Mouse (Mus musculus) neural tube, embryonic 11.5 days (tissue): Measurements from ENCODE around the gene Bag2. TPM values are rescaled to one million over a fixed set of nuclear protein-coding genes. Genes with fewer than 3 reads are reported as not detected.
A peak's percentile ranks its signal among the peaks of the same experiment; 100 is the strongest.
"Not testable (repeated sequence)": the region's sequence is repeated elsewhere in the genome, so short reads cannot be mapped to it uniquely, and the experiment has no call there.

Experiments
- ATAC-seq: fragments of 200-750 bp; cut with Nextera tagmentation; 2 replicates; pipeline ENCODE4 v1.8.0; 2017; ENCODE audit warnings: moderate number of reproducible peaks, mild to moderate bottlenecking, moderate TSS enrichment, moderate library complexity; ENCODE audit not compliant: insufficient read depth, low FRiP score, low TSS enrichment
- DNase-seq: peaks from one replicate; pipeline ENCODE4 v3.0.0-alpha.2; 2015; ENCODE audit warnings: low spot score
- H3K27ac ChIP-seq: fragments of 300-500 bp; sonication (generic); 2 replicates; pipeline ENCODE4 v1.5.1; 2014; ENCODE audit warnings: low read depth, mild to moderate bottlenecking, low read length
- H3K27me3 ChIP-seq: fragments of 300-500 bp; sonication (generic); 2 replicates; pipeline ENCODE4 v1.6.1; 2014; ENCODE audit warnings: mild to moderate bottlenecking, low read length, mixed read lengths; ENCODE audit not compliant: control insufficient read depth, insufficient read depth
- H3K36me3 ChIP-seq: fragments of 300-500 bp; sonication (generic); 2 replicates; pipeline ENCODE4 v1.6.1; 2014; ENCODE audit warnings: mild to moderate bottlenecking, low read length, moderate library complexity, mixed read lengths; ENCODE audit not compliant: control insufficient read depth, insufficient read depth
- H3K4me1 ChIP-seq: fragments of 300-500 bp; sonication (generic); 2 replicates; pipeline ENCODE4 v1.6.1; 2014; ENCODE audit warnings: low read length, mixed read lengths; ENCODE audit not compliant: control insufficient read depth, insufficient read depth
- H3K4me2 ChIP-seq: fragments of 300-500 bp; sonication (generic); 2 replicates; pipeline ENCODE4 v1.6.1; 2014; ENCODE audit warnings: low read depth, mild to moderate bottlenecking, moderate library complexity
- H3K4me3 ChIP-seq: fragments of 300-500 bp; sonication (generic); 2 replicates; pipeline ENCODE4 v1.5.1; 2014; ENCODE audit warnings: low read depth, low read length
- H3K9ac ChIP-seq: fragments of 300-500 bp; sonication (generic); 2 replicates; pipeline ENCODE4 v1.6.1; 2014; ENCODE audit warnings: mild to moderate bottlenecking, low read length
- H3K9me3 ChIP-seq: fragments of 300-500 bp; sonication (generic); 2 replicates; pipeline ENCODE4 v1.6.1; 2016; ENCODE audit warnings: low read length; ENCODE audit not compliant: control insufficient read depth
- WGBS: fragments of 180-500 bp; shearing (Covaris S2); extraction: QIAGEN DNeasy Blood & Tissue Kit; methylation state at CpG from one replicate; pipeline ENCODE4 v1.1.7; 2014; 5-methylcytosine and 5-hydroxymethylcytosine counted together
- polyA plus RNA-seq: library from polyadenylated mRNA; unstranded; fragments of >200 nt; fragmentation: Nextera tagmentation; extraction: Ambion mirVana; gene quantifications from 2 replicates; pipeline ENCODE4 v1.2.1, GENCODE M21; 2014

The Bag2 gene
- polyA plus RNA-seq, 1 experiment from 2014 or later = 29.5 TPM

GRCm38 (mm10) chr1:33755799-33756198 lies 1.8 kb downstream of the Bag2 start:
- H3K27me3 ChIP-seq = no peaks in the 10 kb centered on the region
- H3K4me2 ChIP-seq = 0 out of 2 replicates have a peak overlapping the region, but pooled peaks have one; percentile 98
- H3K36me3 ChIP-seq = 0 out of 2 replicates have a peak, but pooled peaks cover under 1% of the 10 kb centered on the region
- H3K9ac ChIP-seq = no peak overlapping the region
- H3K27ac ChIP-seq = no peak overlapping the region
- WGBS = 89% methylated on average over 7 of the region's 7 CpGs
- DNase-seq = no peak
- no peaks in the 10 kb centered on the region for H3K9me3 ChIP-seq
- ATAC-seq = no peak
- peaks cover 4% of the 10 kb centered on the region; the same call in 1 of the 2 replicates for H3K4me1 ChIP-seq
- no peak overlapping the region for H3K4me3 ChIP-seq

GRCm38 (mm10) chr1:33754965-33755735 lies 2.4 kb downstream of the Bag2 start:
- Histone ChIP-seq H3K4me2 (no peak overlapping the region), H3K9ac (no peak overlapping the region), H3K36me3 (no peaks in the 10 kb centered on the region), H3K9me3 (no peaks in the 10 kb centered on the region), H3K4me3 (no peak overlapping the region), H3K27ac (no peak overlapping the region), H3K4me1 (peaks cover 4% of the 10 kb centered on the region; the same call in 1 of the 2 replicates), H3K27me3 (no peaks in the 10 kb centered on the region)
- ATAC-seq (no peak), DNase-seq (no peak)
- WGBS = 93% methylated on average over 21 of the region's 21 CpGs

GRCm38 (mm10) chr1:33754089-33754488 lies 3.5 kb downstream of the Bag2 start:
- 95% methylated on average over 17 of the region's 17 CpGs for WGBS

GRCm38 (mm10) chr1:33751283-33751682 lies 6.3 kb downstream of the Bag2 start:
- H3K27ac ChIP-seq = no peak overlapping the region
- H3K4me2 ChIP-seq = no peak overlapping the region
- DNase-seq = no peak
- no peak overlapping the region for H3K4me3 ChIP-seq
- H3K36me3 ChIP-seq = no peaks in the 10 kb centered on the region; the same call in 1 of the 2 replicates
- no peaks in the 10 kb centered on the region for H3K9me3 ChIP-seq
- no peaks in the 10 kb centered on the region for H3K27me3 ChIP-seq
- WGBS = 90% methylated on average over 10 of the region's 10 CpGs
- no peak for ATAC-seq
- H3K9ac ChIP-seq = no peak overlapping the region
- no peaks in the 10 kb centered on the region for H3K4me1 ChIP-seq

More at GRCm38 (mm10) chr1:33754089-33754488, 3.5 kb downstream of the Bag2 start:
- H3K4me2 ChIP-seq = no peak overlapping the region
- H3K27ac ChIP-seq = no peak overlapping the region
- no peak overlapping the region for H3K4me3 ChIP-seq
- no peaks in the 10 kb centered on the region for H3K9me3 ChIP-seq
- ATAC-seq = no peak
- H3K9ac ChIP-seq = no peak overlapping the region
- no peaks in the 10 kb centered on the region for H3K27me3 ChIP-seq
- H3K4me1 ChIP-seq = peaks cover 4% of the 10 kb centered on the region; the same call in 1 of the 2 replicates
- DNase-seq = no peak
- H3K36me3 ChIP-seq = no peaks in the 10 kb centered on the region

GRCm38 (mm10) chr1:33749709-33750108 lies 7.9 kb downstream of the Bag2 start:
- 92% methylated on average over 3 of the region's 4 CpGs for WGBS
- H3K36me3 ChIP-seq = not testable (repeated sequence)

GRCm38 (mm10) chr1:33749109-33749508 lies 8.5 kb downstream of the Bag2 start:
- DNase-seq = no peak
- WGBS = 97% methylated on average over 11 of the region's 11 CpGs
- no peaks in the 10 kb centered on the region for H3K4me1 ChIP-seq
- H3K4me2 ChIP-seq = no peak overlapping the region
- H3K4me3 ChIP-seq = no peak overlapping the region
- H3K36me3 ChIP-seq = no peaks in the 10 kb centered on the region; the same call in 1 of the 2 replicates
- no peak overlapping the region for H3K27ac ChIP-seq
- H3K9ac ChIP-seq = no peak overlapping the region
- no peak for ATAC-seq
- no peaks in the 10 kb centered on the region for H3K27me3 ChIP-seq
- H3K9me3 ChIP-seq = no peaks in the 10 kb centered on the region

More at GRCm38 (mm10) chr1:33749709-33750108, 7.9 kb downstream of the Bag2 start:
- not testable (repeated sequence) for DNase-seq, H3K9ac ChIP-seq, H3K27ac ChIP-seq, H3K4me2 ChIP-seq, H3K4me3 ChIP-seq, ATAC-seq, H3K4me1 ChIP-seq, H3K9me3 ChIP-seq, H3K27me3 ChIP-seq

GRCm38 (mm10) chr1:33745901-33746300 lies 11.7 kb downstream of the Bag2 start:
- Histone ChIP-seq H3K36me3 (no peaks in the 10 kb centered on the region; the same call in 1 of the 2 replicates), H3K27ac (no peak overlapping the region), H3K27me3 (no peaks in the 10 kb centered on the region), H3K4me1 (no peaks in the 10 kb centered on the region), H3K4me3 (no peak overlapping the region), H3K9ac (no peak overlapping the region), H3K9me3 (no peaks in the 10 kb centered on the region), H3K4me2 (no peak overlapping the region)
- ATAC-seq = no peak
- 82% methylated on average over 4 of the region's 4 CpGs for WGBS
- no peak for DNase-seq

- WGBS = 87% methylated on average over 9 of the region's 9 CpGs
- H3K36me3 ChIP-seq, H3K9me3 ChIP-seq, H3K4me1 ChIP-seq, H3K9ac ChIP-seq, H3K27ac ChIP-seq, ATAC-seq, H3K27me3 ChIP-seq, DNase-seq, H3K4me3 ChIP-seq, H3K4me2 ChIP-seq: not testable (repeated sequence)
Measured at GRCm38 (mm10) chr1:33744815-33745214, 12.8 kb downstream of the Bag2 start.

- Histone ChIP-seq H3K9ac (no peak overlapping the region), H3K36me3 (peaks cover 2% of the 10 kb centered on the region; the same call in 1 of the 2 replicates), H3K4me3 (no peak overlapping the region), H3K27me3 (no peaks in the 10 kb centered on the region), H3K9me3 (no peaks in the 10 kb centered on the region), H3K27ac (no peak overlapping the region), H3K4me2 (no peak overlapping the region), H3K4me1 (no peaks in the 10 kb centered on the region)
- ATAC-seq (no peak), DNase-seq (peak; percentile 39)
- WGBS = 24% methylated on average over 8 of the region's 8 CpGs
Measured at GRCm38 (mm10) chr1:33742903-33743302, 14.7 kb downstream of the Bag2 start.
